ENCODE assay signal across 9 mouse cellular contexts in genomic region chr7:4940068-4940479, GRCm38 (mm10). TPM values are rescaled to one million over a fixed set of nuclear protein-coding genes. Genes with fewer than 3 reads are reported as not detected.
DNase-seq lines count a peak whose midpoint lies in the region; ATAC-seq and TF ChIP-seq lines count a peak whose summit lies in the region.
"Had no signal": no experiment of that assay in that cellular context is flagged by ENCODE, and none has a peak within 500 bp of the region (broad histone marks: within the 10 kb centered on the region; RNA-seq: fewer than 3 reads in every experiment).

No protein-coding gene starts in this region.

- H3K27me3 ChIP-seq in C2C12 (ENCODE audit: control insufficient read depth, insufficient read depth, insufficient read length) = no peaks in the 10 kb centered on the region
- no peaks in the 10 kb centered on the region for H3K27me3 ChIP-seq in lung, postnatal 0 days (replicated peaks; ENCODE audit: insufficient read depth, low read length)

- H3K79me2 ChIP-seq in C2C12 (ENCODE audit: control insufficient read depth, insufficient read depth) = no peaks in the 10 kb centered on the region

- H3K4me1 ChIP-seq in lung, postnatal 0 days (ENCODE audit: insufficient read depth, low read depth, low read length) = no peaks in the 10 kb centered on the region

- no peak overlapping the region for H3K4me3 ChIP-seq in C2C12 (ENCODE audit: insufficient read depth, poor library complexity, severe bottlenecking)
- no peak overlapping the region for H3K4me3 ChIP-seq in lung, postnatal 0 days (ENCODE audit: low read depth, low read length)
- H3K4me3 ChIP-seq: heart, embryonic 13.5 days had no signal

- no peak overlapping the region for H3K27ac ChIP-seq in lung, postnatal 0 days (ENCODE audit: low read length)
- H3K27ac ChIP-seq: heart, embryonic 13.5 days had no signal

- no peak overlapping the region for H3K9ac ChIP-seq in lung, postnatal 0 days (replicated peaks; ENCODE audit: low read depth)
- H3K9ac ChIP-seq: heart, embryonic 13.5 days had no signal

- peak; percentile 63 for TF ChIP-seq CTCF in C2C12 (IDR thresholded peaks at IDR 0.05; ENCODE audit: control insufficient read depth, insufficient read depth, insufficient read length)
- TF ChIP-seq CTCF in lung, postnatal 0 days (IDR thresholded peaks at IDR 0.05) = peak; percentile 93

- H3K36me3 ChIP-seq in C2C12 (ENCODE audit: control insufficient read depth, insufficient read depth) = no peaks in the 10 kb centered on the region
- H3K36me3 ChIP-seq in lung, postnatal 0 days (ENCODE audit: insufficient read depth, low read length) = no peaks in the 10 kb centered on the region
- H3K36me3 ChIP-seq: heart, embryonic 13.5 days had no signal

- TF ChIP-seq EP300 in lung, postnatal 0 days (IDR thresholded peaks at IDR 0.05) = no peak

- no peaks in the 10 kb centered on the region for H3K79me3 ChIP-seq in C2C12 (ENCODE audit: low read depth)

- no peaks in the 10 kb centered on the region for H3K9me3 ChIP-seq in lung, postnatal 0 days (ENCODE audit: low read length)
- H3K9me3 ChIP-seq: heart, embryonic 13.5 days had no signal

- ATAC-seq in activated CD4-positive, CD25-positive, alpha-beta regulatory T cell, adult 4 months = peak; percentile 45
- peak; percentile 62 for ATAC-seq in common myeloid progenitor, adult 5-6 weeks (replicated peaks; ENCODE audit: low read depth, poor library complexity, severe bottlenecking)
- ATAC-seq in lung, postnatal 0 days = peak; percentile 73

- WGBS in lung, postnatal 0 days = 16% methylated on average over 9 of the region's 9 CpGs

- H3ac ChIP-seq in C2C12 (ENCODE audit: control insufficient read depth, insufficient read length, low read depth) = no peak overlapping the region

- peak; percentile 38 for DNase-seq in gonadal fat pad, adult 2 months (ENCODE audit: low read depth)
- peak; percentile 89 for DNase-seq in kidney, postnatal 14 days
- peak; percentile 87 for DNase-seq in lung, postnatal 0 days (ENCODE audit: low spot score)
- DNase-seq in ovary, postnatal 36 days (ENCODE audit: low spot score) = peak; percentile 71
- peak; percentile 87 for DNase-seq in thymus, postnatal 25 days

- no peak overlapping the region for H3K4me2 ChIP-seq in lung, postnatal 0 days (replicated peaks; ENCODE audit: low read depth, low read length)
- H3K4me2 ChIP-seq: heart, embryonic 13.5 days had no signal

TF ChIP-seq in C2C12, 6 proteins besides CTCF, POLR2A, EP300 and RAD21:
- no peak for TF ChIP-seq USF1 (IDR thresholded peaks at IDR 0.05; ENCODE audit: low read depth)
- TF ChIP-seq MYOD1 (IDR thresholded peaks at IDR 0.05; ENCODE audit: control insufficient read depth, insufficient read length, low read depth) = no peak
- TF ChIP-seq CEBPB (IDR thresholded peaks at IDR 0.05; ENCODE audit: low read depth) = no peak
- TF ChIP-seq FOSL1 (IDR thresholded peaks at IDR 0.05; ENCODE audit: insufficient read depth, low read length, poor library complexity, severe bottlenecking) = no peak
- no peak for TF ChIP-seq MYOG (IDR thresholded peaks at IDR 0.05; ENCODE audit: control insufficient read depth, extremely low read depth, insufficient read length)
- TF ChIP-seq MAX (IDR thresholded peaks at IDR 0.05) = no peak

RNA-seq across cellular contexts. Expression of gene Ssc5d, which starts 14.5 kb away (rescaled TPM):
- polyA plus RNA-seq in C2C12 (2012; fragmentation: generic; extraction: Trizol) = 3.7 TPM
- under 1 TPM in 1 of 2 experiments, not detected in 1; 0.10 TPM for polyA plus RNA-seq in activated CD4-positive, CD25-positive, alpha-beta regulatory T cell, adult 4 months (2017; shearing (Covaris generic))
- not detected in 2 replicates for total RNA-seq in common myeloid progenitor, adult 5-6 weeks (2017)
- 8.5 and 12.1 TPM in 2 replicates for polyA plus RNA-seq in gonadal fat pad, adult 2 months (2012; rRNA removed)
- polyA plus RNA-seq in lung, postnatal 0 days (2015; fragmentation: Nextera tagmentation; extraction: Ambion mirVana) = 1.4 and 1.7 TPM in 2 replicates

RNA-seq across cellular contexts. Expression of gene Nat14, which starts 18.2 kb away (rescaled TPM):
- 2.7 TPM for polyA plus RNA-seq in C2C12 (2012; fragmentation: generic; extraction: Trizol)
- not detected for polyA plus RNA-seq in activated CD4-positive, CD25-positive, alpha-beta regulatory T cell, adult 4 months (2017; shearing (Covaris generic))
- 0.32 TPM in 1 of 2 replicates, not detected in the other for total RNA-seq in common myeloid progenitor, adult 5-6 weeks (2017)
- 3.6 TPM in 2 replicates for polyA plus RNA-seq in gonadal fat pad, adult 2 months (2012; rRNA removed)
- polyA plus RNA-seq in lung, postnatal 0 days (2015; fragmentation: Nextera tagmentation; extraction: Ambion mirVana) = 1.1 and 2.3 TPM in 2 replicates

RNA-seq across cellular contexts. Expression of gene Sbk2, which starts 24.1 kb away (rescaled TPM):
- 0.06 TPM for polyA plus RNA-seq in C2C12 (2012; fragmentation: generic; extraction: Trizol)
- not detected for polyA plus RNA-seq in activated CD4-positive, CD25-positive, alpha-beta regulatory T cell, adult 4 months (2017; shearing (Covaris generic))
- not detected in 2 replicates for total RNA-seq in common myeloid progenitor, adult 5-6 weeks (2017)
- polyA plus RNA-seq in gonadal fat pad, adult 2 months (2012; rRNA removed) = 0.89 and 1.9 TPM in 2 replicates
- 0.19 and 0.26 TPM in 2 replicates for polyA plus RNA-seq in lung, postnatal 0 days (2015; fragmentation: Nextera tagmentation; extraction: Ambion mirVana)

RNA-seq across cellular contexts. Expression of gene Zfp628, which starts 25.1 kb away (rescaled TPM):
- polyA plus RNA-seq in C2C12 (2012; fragmentation: generic; extraction: Trizol) = 9.0 TPM
- polyA plus RNA-seq in activated CD4-positive, CD25-positive, alpha-beta regulatory T cell, adult 4 months (2017; shearing (Covaris generic)) = 1 to 10 TPM; 1.9 TPM
- total RNA-seq in common myeloid progenitor, adult 5-6 weeks (2017) = 2.4 and 3.2 TPM in 2 replicates
- polyA plus RNA-seq in gonadal fat pad, adult 2 months (2012; rRNA removed) = 6.9 and 10.2 TPM in 2 replicates
- polyA plus RNA-seq in lung, postnatal 0 days (2015; fragmentation: Nextera tagmentation; extraction: Ambion mirVana) = 2.7 TPM in 2 replicates

RNA-seq across cellular contexts. Expression of gene Sbk3, which starts 30.9 kb away (rescaled TPM):
- 0.02 TPM for polyA plus RNA-seq in C2C12 (2012; fragmentation: generic; extraction: Trizol)
- polyA plus RNA-seq in activated CD4-positive, CD25-positive, alpha-beta regulatory T cell, adult 4 months (2017; shearing (Covaris generic)) = not detected
- total RNA-seq in common myeloid progenitor, adult 5-6 weeks (2017) = 0.19 TPM in 1 of 2 replicates, not detected in the other
- 0.12 and 0.20 TPM in 2 replicates for polyA plus RNA-seq in gonadal fat pad, adult 2 months (2012; rRNA removed)
- 0.37 TPM in 2 replicates for polyA plus RNA-seq in lung, postnatal 0 days (2015; fragmentation: Nextera tagmentation; extraction: Ambion mirVana)

Comparison
In these comparisons a context has a peak if more than half of its experiments do, and no peak if none do; other contexts are left out.
1. DNase-seq: peak in every context shown above with its lines; median percentile 89 in kidney, postnatal 14 days; 87 in lung, postnatal 0 days; 87 in thymus, postnatal 25 days; 71 in ovary, postnatal 36 days; 38 in gonadal fat pad, adult 2 months.